ENCODE assay signal across 8 mouse cellular contexts in the genomic region with DNA sequence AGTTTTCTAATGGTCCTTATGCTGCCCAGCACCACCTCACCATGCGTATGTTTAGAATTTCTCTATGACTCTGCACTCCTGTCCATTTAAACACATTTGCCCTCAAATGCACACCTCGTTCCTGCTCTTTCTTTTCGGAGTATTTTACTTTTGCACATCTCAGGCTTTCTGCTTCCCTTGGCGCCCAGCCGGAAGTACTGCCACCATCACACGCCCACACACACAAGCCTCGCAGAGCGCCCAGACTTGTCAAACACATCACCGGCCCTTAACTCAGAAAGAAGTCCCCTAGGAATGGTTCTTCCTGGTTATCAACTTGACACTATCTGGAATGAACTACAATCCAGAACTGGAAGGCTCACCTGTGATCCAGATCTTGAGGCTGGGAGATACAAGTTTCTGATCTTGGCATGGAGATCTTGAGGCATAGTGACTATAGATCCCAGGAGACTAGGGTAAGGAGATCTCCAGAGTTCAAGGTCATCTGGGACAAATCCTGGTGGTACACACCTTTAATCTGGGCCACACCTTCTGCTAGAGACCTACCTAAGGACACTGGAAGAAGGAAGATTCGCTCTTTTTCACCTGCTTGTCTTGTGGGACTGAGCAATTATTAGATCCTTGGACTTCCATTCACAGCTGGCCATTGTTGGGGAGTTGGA. TPM values are rescaled to one million over a fixed set of nuclear protein-coding genes. Genes with fewer than 3 reads are reported as not detected.
A peak's percentile ranks its signal among the peaks of the same experiment; 100 is the strongest.
DNase-seq lines count a peak whose midpoint lies in the region; ATAC-seq and TF ChIP-seq lines count a peak whose summit lies in the region.

No protein-coding gene starts in this region.

- peak overlapping the region; percentile 52 to 79 for H3K4me3 ChIP-seq in MEL (ENCODE audit: control insufficient read depth in 1 of 2, insufficient read depth in 1 of 2, low read depth in 2 of 2, low read length in 2 of 2)
- peak overlapping the region; percentile 68 for H3K4me3 ChIP-seq in embryonic fibroblast, embryonic 13.5 days (ENCODE audit: insufficient read depth, low read length)
- H3K4me3 ChIP-seq in limb, embryonic 11.5 days (ENCODE audit: low read depth, low read length): peak overlapping the region; percentile 66; the same call in 1 of the 2 replicates
- H3K4me3 ChIP-seq in neural tube, embryonic 15.5 days (replicated peaks): peak overlapping the region; percentile 55

- H3K27ac ChIP-seq in MEL (ENCODE audit: control insufficient read depth, low read depth, low read length): peak overlapping the region; percentile 81
- no peak overlapping the region for H3K27ac ChIP-seq in embryonic fibroblast, embryonic 13.5 days (ENCODE audit: insufficient read depth, low read length)
- H3K27ac ChIP-seq in limb, embryonic 11.5 days (replicated peaks; ENCODE audit: low read depth, low read length): no peak overlapping the region
- 0 out of 2 replicates have a peak overlapping the region, but pooled peaks have one; percentile 38 for H3K27ac ChIP-seq in neural tube, embryonic 15.5 days (replicated peaks)

- no peak for TF ChIP-seq EP300 in MEL (IDR thresholded peaks at IDR 0.05; ENCODE audit: low read depth in 1 of 2, low read length in 2 of 2)

- no peaks in the 10 kb centered on the region; the same call in 1 of the 2 replicates for H3K79me2 ChIP-seq in MEL (ENCODE audit: control insufficient read depth, insufficient read depth, low read length, poor library complexity)

- peak overlapping the region; percentile 52 for H3K4me2 ChIP-seq in limb, embryonic 11.5 days (ENCODE audit: low read depth, severe bottlenecking)
- peak overlapping the region; percentile 62 for H3K4me2 ChIP-seq in neural tube, embryonic 15.5 days

- 0 out of 2 replicates have a peak, but pooled peaks have one; percentile 5 for ATAC-seq in limb, embryonic 11.5 days (ENCODE audit: insufficient number of reproducible peaks, low FRiP score, low TSS enrichment, low read depth)
- ATAC-seq in neural tube, embryonic 15.5 days (ENCODE audit: low FRiP score): no peak

- WGBS in limb, embryonic 11.5 days: 12% methylated on average over 10 of the region's 10 CpGs
- WGBS in neural tube, embryonic 15.5 days: 11% methylated on average over 10 of the region's 10 CpGs

- H3K9ac ChIP-seq in MEL (ENCODE audit: control insufficient read depth, low read depth, low read length, poor library complexity, severe bottlenecking): peak overlapping the region; percentile 75
- no peak overlapping the region for H3K9ac ChIP-seq in limb, embryonic 11.5 days (ENCODE audit: low read length)
- H3K9ac ChIP-seq in neural tube, embryonic 15.5 days (replicated peaks): peak overlapping the region; percentile 28; the same call in 1 of the 2 replicates

- no peaks in the 10 kb centered on the region for H3K27me3 ChIP-seq in MEL (ENCODE audit: control insufficient read depth in 1 of 2, insufficient read depth in 2 of 2, low read length in 2 of 2)
- H3K27me3 ChIP-seq in limb, embryonic 11.5 days (ENCODE audit: control insufficient read depth, insufficient read depth, low read length): no peaks in the 10 kb centered on the region
- H3K27me3 ChIP-seq in neural tube, embryonic 15.5 days (replicated peaks): no peaks in the 10 kb centered on the region

- no peaks in the 10 kb centered on the region for H3K9me3 ChIP-seq in MEL (replicated peaks; ENCODE audit: insufficient read depth, low read length)
- no peaks in the 10 kb centered on the region for H3K9me3 ChIP-seq in limb, embryonic 11.5 days (ENCODE audit: control insufficient read depth, low read length)
- no peaks in the 10 kb centered on the region for H3K9me3 ChIP-seq in neural tube, embryonic 15.5 days (replicated peaks)

- peak; percentile 56 for DNase-seq in layer of hippocampus, adult 9-11 months
- no peak for DNase-seq in layer of hippocampus, adult 18-20 months (ENCODE audit: low spot score in 2 of 2)
- DNase-seq in MEL (ENCODE audit: low read depth, low spot score): peak; percentile 92
- DNase-seq in limb, embryonic 11.5 days (ENCODE audit: low spot score): no peak
- no peak for DNase-seq in adrenal gland, postnatal 4 days (ENCODE audit: low spot score in 2 of 2)
- DNase-seq in cerebellum, postnatal 4 days (ENCODE audit: low spot score in 2 of 2): no peak

- peaks cover 0 to 7% of the 10 kb centered on the region in 2 experiments; a peak in 2 of 4 replicates for H3K36me3 ChIP-seq in MEL (ENCODE audit: control insufficient read depth in 1 of 2, insufficient read depth in 2 of 2, low read length in 2 of 2)
- no peaks in the 10 kb centered on the region for H3K36me3 ChIP-seq in limb, embryonic 11.5 days (ENCODE audit: control insufficient read depth, insufficient read depth, low read length)
- H3K36me3 ChIP-seq in neural tube, embryonic 15.5 days: no peaks in the 10 kb centered on the region

- H3K4me1 ChIP-seq in MEL (ENCODE audit: control insufficient read depth in 1 of 2, insufficient read depth in 2 of 2, low read length in 2 of 2): peaks cover 0 to 3% of the 10 kb centered on the region in 2 experiments; a peak in 1 of 4 replicates
- H3K4me1 ChIP-seq in embryonic fibroblast, embryonic 13.5 days (ENCODE audit: control insufficient read depth, insufficient read depth, low read length): 0 out of 2 replicates have a peak, but pooled peaks cover 2% of the 10 kb centered on the region
- H3K4me1 ChIP-seq in limb, embryonic 11.5 days (ENCODE audit: control insufficient read depth, insufficient read depth, low read length): no peaks in the 10 kb centered on the region
- peaks cover 7% of the 10 kb centered on the region; the same call in 1 of the 2 replicates for H3K4me1 ChIP-seq in neural tube, embryonic 15.5 days

- TF ChIP-seq POLR2A in MEL (IDR thresholded peaks at IDR 0.05; ENCODE audit: control insufficient read depth in 1 of 2, insufficient read depth in 1 of 2, low read depth in 1 of 2, low read length in 2 of 2, poor library complexity in 1 of 2): peak in 1 of 2 experiments; percentile 41; a peak in 1 of 4 replicates
- TF ChIP-seq POLR2A in embryonic fibroblast, embryonic 13.5 days (IDR thresholded peaks at IDR 0.05; ENCODE audit: low read depth, low read length): no peak

- TF ChIP-seq RAD21 in MEL (IDR thresholded peaks at IDR 0.05; ENCODE audit: low read depth, low read length): no peak

- TF ChIP-seq CTCF in MEL (IDR thresholded peaks at IDR 0.05 in 2 of 3, conservative IDR thresholded peaks at IDR 0.05 in 1 of 3; ENCODE audit: control insufficient read depth in 1 of 3, insufficient read depth in 1 of 3, low read depth in 2 of 3, low read length in 3 of 3, poor library complexity in 1 of 3, severe bottlenecking in 1 of 3): no peak
- no peak for TF ChIP-seq CTCF in embryonic fibroblast, embryonic 13.5 days (IDR thresholded peaks at IDR 0.05; ENCODE audit: borderline replicate concordance, insufficient read depth, low read length)

TF ChIP-seq in MEL, 35 proteins besides CTCF, POLR2A, EP300 and RAD21 (continues in another document):
- TF ChIP-seq ELF1 (IDR thresholded peaks at IDR 0.05; ENCODE audit: low read depth, low read length) (0 out of 2 replicates have a peak, but pooled peaks have one; percentile 24), SIN3A (IDR thresholded peaks at IDR 0.05; ENCODE audit: low read length) (peak; percentile 52; the same call in 1 of the 2 replicates), HCFC1 (IDR thresholded peaks at IDR 0.05; ENCODE audit: low read depth, low read length) (no peak), ZKSCAN1 (IDR thresholded peaks at IDR 0.05; ENCODE audit: low read depth, low read length) (no peak)

RNA-seq across cellular contexts. Expression of a gene that starts 10.4 kb away (rescaled TPM):
- total RNA-seq in layer of hippocampus, adult 18-20 months (2021): 1 to 10 TPM; 1.5 to 2.0 TPM
- 0.69 and 0.75 TPM in 2 replicates for total RNA-seq in MEL (2012; rRNA removed)
- 1 to 10 TPM in 1 of 2 experiments, not detected in 1; 3.5 TPM for polyA plus RNA-seq in MEL (2012; ENCODE audit: insufficient read depth in 1 of 2, insufficient read length in 2 of 2, low read depth in 1 of 2, low replicate concordance in 2 of 2, missing spikeins in 1 of 2)
- 2.4 and 2.5 TPM in 2 replicates for polyA plus RNA-seq in embryonic fibroblast, embryonic 13.5 days (2011; ENCODE audit: insufficient read length, low read depth, missing spikeins)
- polyA plus RNA-seq in limb, embryonic 11.5 days (2014; fragmentation: Nextera tagmentation; extraction: Ambion mirVana): 0.96 and 1.7 TPM in 2 replicates
- 4.4 and 6.3 TPM in 2 replicates for polyA plus RNA-seq in neural tube, embryonic 15.5 days (2015; fragmentation: Nextera tagmentation; extraction: Ambion mirVana)
- 1 to 10 TPM; 2.1 to 2.7 TPM for total RNA-seq in adrenal gland, postnatal 4 days (2021)

RNA-seq across cellular contexts. Expression of a gene that starts 38.6 kb away (rescaled TPM):
- total RNA-seq in layer of hippocampus, adult 18-20 months (2021): 10 to 100 TPM in 1 of 2 experiments, 1 to 10 TPM in 1; 9.9 to 12.5 TPM
- total RNA-seq in MEL (2012; rRNA removed): 0.39 and 0.62 TPM in 2 replicates
- 1 to 10 TPM in 1 of 2 experiments, not detected in 1; 6.1 TPM for polyA plus RNA-seq in MEL (2012; ENCODE audit: insufficient read depth in 1 of 2, insufficient read length in 2 of 2, low read depth in 1 of 2, low replicate concordance in 2 of 2, missing spikeins in 1 of 2)
- polyA plus RNA-seq in embryonic fibroblast, embryonic 13.5 days (2011; ENCODE audit: insufficient read length, low read depth, missing spikeins): 3.9 TPM in 1 of 2 replicates, not detected in the other
- polyA plus RNA-seq in limb, embryonic 11.5 days (2014; fragmentation: Nextera tagmentation; extraction: Ambion mirVana): 4.0 and 4.7 TPM in 2 replicates
- 11.5 and 11.8 TPM in 2 replicates for polyA plus RNA-seq in neural tube, embryonic 15.5 days (2015; fragmentation: Nextera tagmentation; extraction: Ambion mirVana)
- total RNA-seq in adrenal gland, postnatal 4 days (2021): 10 to 100 TPM; 13.8 to 15.7 TPM

RNA-seq across cellular contexts. Expression of a gene that starts 47.1 kb away (rescaled TPM):
- 100 to 1,000 TPM; 181 to 187 TPM for total RNA-seq in layer of hippocampus, adult 18-20 months (2021)
- total RNA-seq in MEL (2012; rRNA removed): 79.4 and 88.2 TPM in 2 replicates
- polyA plus RNA-seq in MEL (2012; ENCODE audit: insufficient read depth in 1 of 2, insufficient read length in 2 of 2, low read depth in 1 of 2, low replicate concordance in 2 of 2, missing spikeins in 1 of 2): 100 to 1,000 TPM in 1 of 2 experiments, not detected in 1; 224 TPM
- polyA plus RNA-seq in embryonic fibroblast, embryonic 13.5 days (2011; ENCODE audit: insufficient read length, low read depth, missing spikeins): 297 and 334 TPM in 2 replicates
- 267 and 288 TPM in 2 replicates for polyA plus RNA-seq in limb, embryonic 11.5 days (2014; fragmentation: Nextera tagmentation; extraction: Ambion mirVana)
- 311 and 314 TPM in 2 replicates for polyA plus RNA-seq in neural tube, embryonic 15.5 days (2015; fragmentation: Nextera tagmentation; extraction: Ambion mirVana)
- 100 to 1,000 TPM; 359 to 386 TPM for total RNA-seq in adrenal gland, postnatal 4 days (2021)

RNA-seq across cellular contexts. Expression of a gene that starts 47.2 kb away (rescaled TPM):
- not detected for total RNA-seq in layer of hippocampus, adult 18-20 months (2021)
- total RNA-seq in MEL (2012; rRNA removed): 0.10 TPM in 1 of 2 replicates, not detected in the other
- under 1 TPM in 1 of 2 experiments, not detected in 1; 0.28 TPM for polyA plus RNA-seq in MEL (2012; ENCODE audit: insufficient read depth in 1 of 2, insufficient read length in 2 of 2, low read depth in 1 of 2, low replicate concordance in 2 of 2, missing spikeins in 1 of 2)
- polyA plus RNA-seq in embryonic fibroblast, embryonic 13.5 days (2011; ENCODE audit: insufficient read length, low read depth, missing spikeins): 1.2 TPM in 1 of 2 replicates, not detected in the other
- polyA plus RNA-seq in limb, embryonic 11.5 days (2014; fragmentation: Nextera tagmentation; extraction: Ambion mirVana): 0.61 and 0.68 TPM in 2 replicates
- polyA plus RNA-seq in neural tube, embryonic 15.5 days (2015; fragmentation: Nextera tagmentation; extraction: Ambion mirVana): 8.8 and 11.0 TPM in 2 replicates
- 10 to 100 TPM; 23.9 to 53.3 TPM for total RNA-seq in adrenal gland, postnatal 4 days (2021)

Comparison
In these comparisons a context has a peak if more than half of its experiments do, and no peak if none do; other contexts are left out.
1. DNase-seq: peak in layer of hippocampus, adult 9-11 months (single experiment) and MEL (single experiment); none in layer of hippocampus, adult 18-20 months (0 of 2), limb, embryonic 11.5 days (single experiment), adrenal gland, postnatal 4 days (0 of 2) and cerebellum, postnatal 4 days (0 of 2).
2. H3K27ac ChIP-seq: peak in MEL (single experiment) and neural tube, embryonic 15.5 days (single experiment); none in embryonic fibroblast, embryonic 13.5 days (single experiment) and limb, embryonic 11.5 days (single experiment).
3. Peak in every context shown above with its lines, with median percentiles within 50 percentile points of each other: H3K4me3 ChIP-seq.